Mouse (Mus musculus): ENCODE measurements around the gene Aip.
A peak's percentile ranks its signal among the peaks of the same experiment; 100 is the strongest.

Aip gene

DNA sequence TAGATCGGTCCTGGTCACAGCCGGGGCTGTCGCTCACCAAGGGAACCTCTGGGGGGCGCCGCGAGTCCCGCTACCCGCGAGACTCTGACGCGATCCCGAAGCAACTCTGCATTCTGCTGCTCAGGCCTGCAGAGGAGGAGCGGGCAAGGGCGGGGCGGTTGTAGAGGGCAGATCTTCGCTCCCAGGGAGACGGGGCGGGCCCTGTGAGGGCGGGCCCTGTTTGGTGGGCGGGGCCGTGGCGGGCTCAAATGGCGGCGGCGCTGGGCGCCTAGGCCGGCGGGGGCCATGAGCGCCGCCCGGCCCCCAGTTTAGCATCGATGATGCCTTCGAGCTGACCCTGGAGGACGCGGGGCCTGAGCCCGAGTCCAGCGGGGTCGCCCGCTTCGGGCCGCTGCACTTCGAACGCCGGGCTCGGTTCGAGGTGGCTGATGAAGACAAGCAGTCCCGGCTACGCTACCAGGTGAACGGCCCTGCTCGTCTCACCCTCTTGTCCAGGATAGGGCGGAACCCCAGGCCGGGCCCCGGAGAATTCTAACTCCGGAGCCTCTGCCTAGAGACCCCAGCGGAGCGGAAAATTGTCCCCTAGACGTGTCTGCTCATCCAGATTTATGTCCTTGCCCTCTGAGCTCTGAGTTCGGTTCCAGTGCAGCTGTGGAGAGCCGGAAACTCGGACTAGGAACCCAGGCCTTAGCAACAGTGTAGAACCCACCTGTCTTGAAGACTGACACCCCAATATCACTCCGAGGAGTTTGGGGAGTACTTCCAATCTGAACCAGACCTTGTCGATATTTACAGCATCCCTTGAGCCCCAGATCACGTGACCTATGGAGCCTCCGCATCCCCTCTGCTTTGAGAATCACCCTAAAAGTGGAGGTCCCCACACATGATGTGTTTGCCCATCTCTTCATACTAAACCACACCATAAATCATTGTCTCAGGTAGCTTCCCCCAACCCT, at the start of gene Aip:
TSS of gene Aip (minus strand) at position 118 of the 956 bp plus-strand sequence.
- peak; percentile 99 for DNase-seq (ENCODE audit: low read depth, low spot score)

DNA sequence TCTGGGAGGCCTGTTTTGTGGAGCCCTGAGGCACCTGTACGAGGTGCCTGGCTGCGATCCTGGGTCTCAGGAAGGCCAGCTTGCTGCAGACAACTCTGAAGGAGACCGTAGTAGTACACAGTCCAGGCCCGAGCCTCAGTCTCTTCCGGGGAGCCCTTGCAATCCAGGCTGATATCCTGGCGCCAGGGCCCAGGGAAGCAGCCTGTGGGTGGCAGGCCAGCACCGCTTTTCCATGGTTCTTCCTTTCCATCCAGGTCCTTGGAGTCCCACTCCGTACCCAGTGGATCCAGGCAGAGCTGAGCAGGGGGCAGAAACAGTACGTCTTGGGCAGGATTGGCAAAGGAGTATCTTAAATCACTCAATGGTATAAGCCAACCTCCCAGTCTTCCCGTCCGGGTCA, 47.3 kb upstream of the Aip start:
- DNase-seq (ENCODE audit: low read depth, low spot score) = no peak

DNA sequence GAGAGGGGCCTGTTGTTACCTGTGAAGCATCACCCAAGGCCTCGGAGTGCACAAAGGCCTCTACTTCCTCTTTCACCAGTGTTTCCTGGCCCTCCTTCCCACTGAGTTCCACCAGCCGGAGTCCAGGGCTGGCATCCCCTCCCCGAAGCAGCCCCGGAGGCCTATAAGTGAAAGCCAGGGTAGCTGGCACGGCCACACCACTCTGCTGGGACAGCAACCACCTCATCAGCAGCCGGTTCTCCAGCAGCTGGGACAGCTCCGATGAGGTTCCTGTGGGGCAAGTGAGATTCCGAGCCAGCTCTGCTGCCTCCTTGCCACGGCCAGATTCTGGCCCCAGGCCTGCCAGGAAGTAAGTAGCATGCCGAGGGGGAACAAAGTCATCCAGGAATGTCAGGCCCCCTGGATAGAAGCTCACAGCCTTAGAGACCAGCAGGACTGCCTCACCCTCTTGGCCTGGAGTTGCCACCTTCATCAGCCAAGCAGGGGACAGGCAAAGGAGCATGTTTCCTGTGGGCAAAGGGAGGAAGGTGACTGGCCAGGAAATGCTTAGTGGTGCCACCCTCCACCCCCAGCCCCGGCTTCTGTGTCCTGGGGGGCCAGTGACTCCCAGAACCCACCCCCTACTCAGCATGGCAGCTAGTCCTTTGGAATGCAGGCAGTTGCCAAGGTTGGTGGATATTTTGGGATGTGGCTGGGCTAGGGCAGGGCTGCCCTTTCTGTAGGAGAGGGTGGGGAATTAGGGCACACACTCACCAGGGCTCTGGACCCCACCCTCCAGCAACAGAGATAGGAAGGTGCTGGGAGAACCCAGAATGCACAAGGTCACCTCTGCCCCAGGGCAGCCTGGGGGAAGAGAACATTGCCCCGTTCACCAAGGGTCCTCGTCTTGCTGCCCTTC, 46.0 kb upstream of the Aip start:
- no peak for DNase-seq (ENCODE audit: low read depth, low spot score)

DNA sequence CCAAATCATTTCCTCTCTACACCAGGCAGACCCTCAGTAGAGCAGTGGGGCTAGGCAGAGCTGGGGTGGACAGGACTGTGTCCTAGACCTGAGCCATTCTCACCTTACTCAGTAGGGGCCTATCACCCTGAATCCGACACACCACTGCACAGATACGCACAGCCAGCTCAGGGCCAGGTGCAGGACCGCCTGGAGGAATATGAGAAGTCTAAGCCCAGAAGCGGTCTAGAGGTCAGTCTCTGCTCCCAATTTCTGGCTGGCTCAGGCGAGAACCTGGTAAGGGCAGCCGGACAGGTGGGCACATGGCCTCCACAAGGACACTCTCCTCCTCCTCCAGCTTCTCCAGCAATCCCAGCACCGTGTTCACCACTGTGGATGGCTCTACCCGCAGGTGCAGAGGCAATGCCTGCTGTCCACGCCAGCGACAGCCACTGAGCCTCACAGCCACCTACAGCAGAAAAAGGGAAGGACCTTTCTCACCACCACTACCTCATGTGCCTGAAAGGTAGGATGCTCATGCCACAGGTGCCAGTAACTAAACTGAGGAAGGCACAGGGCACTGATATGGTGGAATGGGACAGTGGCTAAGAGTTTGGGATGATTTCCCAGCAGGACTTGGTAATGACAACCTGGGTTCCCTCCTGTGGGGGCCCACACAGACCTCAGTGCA, 45.2 kb upstream of the Aip start:
- no peak for DNase-seq (ENCODE audit: low read depth, low spot score)

DNA sequence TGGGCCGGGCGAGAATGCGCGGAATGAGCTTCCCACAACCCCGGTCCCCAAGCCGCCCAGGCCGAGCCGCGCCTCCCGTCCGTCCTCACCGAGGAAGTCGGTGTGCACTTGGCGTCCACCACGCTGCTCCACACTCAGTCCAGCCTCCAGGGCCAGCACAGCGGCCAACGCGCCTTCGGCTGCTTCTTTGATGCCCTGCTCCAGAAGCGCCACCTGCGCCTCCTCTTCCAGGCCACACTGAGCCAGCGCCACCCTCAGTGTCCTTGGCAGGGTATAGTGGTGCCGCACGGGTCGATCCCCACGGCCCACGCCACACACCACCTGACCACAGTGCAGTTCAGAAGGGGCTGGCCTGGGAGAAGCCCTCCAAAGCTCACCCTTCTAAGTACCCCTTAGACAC, 44.2 kb upstream of the Aip start:
- peak; percentile 66 for DNase-seq (ENCODE audit: low read depth, low spot score)

DNA sequence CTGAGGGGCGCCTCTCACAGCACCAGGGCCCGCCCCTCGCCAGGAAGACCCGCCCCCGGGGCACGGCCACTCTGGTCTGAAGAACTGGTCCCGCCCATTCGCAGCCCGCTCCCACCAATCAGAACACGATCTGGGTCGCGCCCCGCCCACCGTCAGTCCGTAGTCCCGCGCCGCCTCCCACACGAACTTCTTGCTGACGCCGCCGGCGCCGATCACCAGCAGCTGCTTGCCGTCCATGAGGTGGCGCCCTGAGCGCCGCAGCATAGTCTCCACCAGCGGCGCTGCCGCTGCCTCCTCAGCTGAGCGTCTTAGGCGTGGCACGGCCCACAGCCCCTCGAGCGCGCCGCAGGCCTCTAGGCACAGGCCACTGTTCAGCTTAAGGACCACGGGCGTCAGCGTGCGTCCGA, 43.7 kb upstream of the Aip start:
- DNase-seq (ENCODE audit: low read depth, low spot score) = peak; percentile 99

DNA sequence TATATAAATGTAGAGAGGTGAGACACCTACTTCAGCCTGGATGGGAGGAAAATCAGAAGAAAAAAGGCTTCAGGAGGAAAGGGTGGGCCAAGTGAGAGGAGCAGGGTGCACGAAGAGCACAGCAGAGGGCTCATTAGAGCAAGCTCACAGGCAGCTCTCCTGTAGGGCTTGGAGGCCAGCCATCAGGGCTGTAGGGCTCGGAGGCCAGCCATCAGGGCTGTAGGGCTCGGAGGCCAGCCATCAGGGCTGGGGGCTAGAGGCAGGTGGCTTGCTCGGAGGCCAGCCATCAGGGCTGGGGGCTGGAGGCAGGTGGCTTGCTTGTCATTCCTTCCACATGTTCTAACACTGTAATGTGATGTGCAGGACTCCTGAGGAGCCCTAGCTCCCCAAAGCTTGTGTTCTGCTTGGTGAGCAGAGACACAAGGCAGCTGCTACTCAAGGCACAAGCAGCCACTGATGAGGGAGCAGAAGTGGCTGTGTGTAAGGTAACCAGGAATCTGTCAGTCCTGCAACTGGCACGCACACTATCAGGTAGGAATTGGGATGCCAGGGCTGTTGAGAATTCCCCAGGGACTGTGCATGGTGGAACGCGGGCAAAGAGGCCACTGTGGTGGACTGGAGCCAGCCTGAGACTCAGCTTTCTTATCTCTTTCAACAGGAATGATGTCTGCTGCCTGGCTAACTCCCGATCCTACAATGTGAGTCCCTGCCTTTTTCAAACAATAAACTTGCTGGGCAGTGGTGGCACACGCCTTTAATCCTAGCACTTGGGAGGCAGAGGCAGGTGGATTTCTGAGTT, 41.2 kb upstream of the Aip start:
- DNase-seq (ENCODE audit: low read depth, low spot score) = no peak

DNA sequence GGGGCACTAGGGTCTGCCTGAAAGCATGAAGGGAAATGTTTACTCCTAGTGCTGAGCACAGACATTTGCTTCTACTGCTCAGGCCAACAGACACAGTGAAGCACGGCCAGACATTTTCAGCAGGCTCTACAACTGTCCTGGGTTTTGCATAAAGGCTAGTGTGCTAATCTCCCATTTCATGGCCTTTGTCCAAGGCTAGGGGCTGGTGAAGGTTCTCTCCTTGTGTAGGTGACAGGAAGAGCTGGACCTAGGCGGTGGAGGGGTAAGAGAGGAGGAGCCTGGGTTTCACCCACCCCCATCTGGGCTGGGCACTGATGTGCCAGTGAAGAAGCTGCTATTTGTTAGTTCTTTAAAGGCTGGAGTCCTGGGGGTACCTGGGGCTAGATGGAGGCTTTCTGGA, 39.1 kb upstream of the Aip start:
- DNase-seq (ENCODE audit: low read depth, low spot score) = no peak

DNA sequence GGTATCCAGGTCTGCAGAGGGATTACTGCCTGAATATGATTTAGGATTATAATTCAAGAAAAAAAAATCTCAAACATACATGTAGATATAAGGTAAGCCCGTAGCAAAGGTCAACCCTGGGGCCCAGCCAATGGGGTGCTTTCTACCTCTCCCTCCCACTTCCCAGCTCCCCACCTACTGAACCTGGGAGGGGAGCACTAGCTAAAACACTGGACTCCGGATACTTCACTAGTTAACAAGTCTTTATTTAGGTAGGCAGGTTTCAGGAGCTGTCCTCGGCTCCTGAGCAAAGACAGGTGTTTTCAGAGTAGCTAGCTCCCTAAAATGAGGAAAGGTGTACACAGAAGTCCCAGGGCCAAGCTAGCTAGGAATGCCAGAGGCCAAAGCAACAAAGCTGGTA, 38.4 kb upstream of the Aip start:
- DNase-seq (ENCODE audit: low read depth, low spot score) = no peak

DNA sequence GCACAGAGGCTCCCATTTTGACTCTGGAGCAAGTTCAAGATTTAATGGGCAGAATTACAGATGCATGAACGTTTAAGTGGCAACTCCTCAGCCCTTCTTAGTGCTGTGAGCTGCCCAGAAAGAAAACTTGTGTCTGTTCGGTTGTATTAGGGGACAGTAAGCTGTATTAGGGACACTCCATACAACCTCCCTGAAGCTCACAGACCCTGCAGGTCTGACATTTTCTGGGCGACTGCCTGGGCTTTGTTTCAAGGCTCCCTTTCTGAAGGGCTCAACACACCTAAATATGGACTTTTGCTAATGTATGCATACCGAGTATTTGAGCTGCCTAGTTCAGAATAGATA, 37.9 kb upstream of the Aip start:
- no peak for DNase-seq (ENCODE audit: low read depth, low spot score)

DNA sequence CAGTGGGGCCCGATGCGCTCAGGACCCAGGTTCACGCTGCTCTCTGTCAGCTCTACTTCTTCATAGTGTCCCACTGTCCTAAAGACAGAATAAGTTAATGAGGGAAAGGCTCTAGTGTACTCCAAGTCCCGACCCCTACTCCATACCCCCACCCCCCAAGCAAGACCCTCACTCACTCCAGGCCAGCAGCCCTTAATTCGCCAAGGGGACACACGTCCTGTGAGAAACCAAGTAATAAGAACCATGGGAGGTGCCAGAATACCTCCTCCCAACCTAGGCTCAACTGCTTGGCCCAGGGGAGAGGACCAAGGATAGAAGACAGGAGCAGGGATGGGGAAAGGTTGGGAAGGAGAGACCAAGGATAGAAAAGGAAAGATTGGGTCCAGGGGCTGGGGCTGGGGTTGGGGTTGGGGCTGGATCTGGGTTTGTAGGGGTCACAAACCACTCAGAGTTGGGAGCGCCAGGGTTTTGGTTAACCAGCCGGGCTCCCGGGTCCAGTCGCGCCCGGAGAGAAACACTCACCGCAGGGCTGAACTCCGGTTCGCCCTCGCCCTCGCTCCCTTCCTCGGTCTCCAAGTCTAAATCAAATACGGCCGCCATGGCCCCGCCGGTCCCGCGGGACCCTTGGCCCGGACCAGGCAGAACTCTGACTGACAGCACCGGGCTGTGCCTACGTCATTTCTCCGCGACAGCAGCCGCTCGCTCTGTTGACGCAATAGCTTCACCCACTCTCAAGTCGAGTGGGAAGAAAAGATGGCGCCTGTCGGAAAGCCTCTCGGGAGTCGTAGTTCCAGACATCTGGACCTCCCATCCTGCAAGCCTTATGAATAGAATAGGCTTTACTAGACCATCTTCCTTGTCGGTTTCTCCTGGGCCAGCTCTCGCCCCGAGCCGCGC, 37.2 kb upstream of the Aip start, which contains the start of gene Rps6kb2:
TSS of gene Rps6kb2 (minus strand) at position 709 of the 897 bp plus-strand sequence.
- peak; percentile 99 for DNase-seq (ENCODE audit: low read depth, low spot score)

DNA sequence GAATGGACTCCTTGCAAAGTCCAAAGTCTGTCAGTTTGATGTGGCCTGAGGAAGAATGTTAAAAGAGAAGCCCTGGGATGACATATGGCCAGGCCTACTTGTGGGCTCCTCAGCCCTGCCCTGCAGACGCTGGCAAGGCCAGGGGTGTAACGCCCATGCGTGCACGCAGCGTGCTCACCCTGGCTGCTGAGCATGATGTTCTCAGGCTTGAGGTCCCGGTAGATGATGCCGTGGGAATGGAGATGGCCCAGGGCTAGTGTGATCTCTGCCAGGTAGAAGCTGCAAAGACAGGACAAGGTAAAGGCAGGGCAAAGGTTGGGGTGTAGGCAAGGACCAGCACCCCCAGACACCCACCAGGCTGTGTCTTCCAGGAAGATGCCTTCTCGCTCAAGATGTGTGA, 33.4 kb upstream of the Aip start:
- DNase-seq (ENCODE audit: low read depth, low spot score) = no peak

DNA sequence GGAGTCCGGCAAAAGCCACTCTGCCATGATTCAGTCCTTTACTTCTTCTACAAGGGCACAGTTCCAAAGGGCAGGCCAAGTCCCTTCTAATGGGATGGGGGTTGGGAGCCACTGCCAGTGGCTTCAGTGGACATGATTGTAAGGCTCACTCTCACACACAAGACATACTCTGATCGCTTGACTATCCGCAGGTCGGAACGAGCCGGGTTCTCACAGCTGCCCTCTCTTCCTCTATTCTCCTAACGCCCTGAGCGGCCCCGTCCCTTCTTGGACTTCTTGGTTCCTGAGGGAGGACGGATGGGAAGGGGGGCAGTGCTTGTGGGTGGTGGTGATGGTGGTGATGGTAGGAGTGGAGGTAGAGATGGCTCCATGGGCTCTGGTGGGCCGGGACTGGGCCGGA, 31.1 kb upstream of the Aip start:
- no peak for DNase-seq (ENCODE audit: low read depth, low spot score)

DNA sequence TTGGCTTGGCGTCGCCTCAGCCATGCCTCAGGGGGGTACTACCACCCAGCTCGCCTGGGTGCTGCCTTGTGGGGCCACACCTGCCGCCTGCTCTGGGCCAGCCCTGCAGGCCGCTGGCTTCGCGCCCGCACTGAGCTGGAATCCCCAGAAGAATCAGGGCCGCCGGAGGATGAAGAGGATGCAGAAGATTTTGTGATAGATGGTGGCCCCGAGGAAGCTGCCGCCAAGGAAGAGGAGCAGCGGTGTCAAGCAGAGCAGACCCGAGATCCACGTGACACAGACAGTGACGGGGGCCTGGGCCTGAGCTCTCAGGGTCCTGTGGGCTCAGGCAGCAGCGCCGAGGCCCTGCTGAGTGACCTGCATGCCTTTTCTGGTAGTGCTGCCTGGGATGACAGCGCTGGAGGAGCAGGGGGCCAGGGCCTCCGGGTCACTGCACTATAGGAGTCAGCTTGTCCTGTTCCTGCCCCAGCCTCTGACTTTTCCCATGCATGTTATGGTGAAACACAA, 30.5 kb upstream of the Aip start:
- no peak for DNase-seq (ENCODE audit: low read depth, low spot score)

DNA sequence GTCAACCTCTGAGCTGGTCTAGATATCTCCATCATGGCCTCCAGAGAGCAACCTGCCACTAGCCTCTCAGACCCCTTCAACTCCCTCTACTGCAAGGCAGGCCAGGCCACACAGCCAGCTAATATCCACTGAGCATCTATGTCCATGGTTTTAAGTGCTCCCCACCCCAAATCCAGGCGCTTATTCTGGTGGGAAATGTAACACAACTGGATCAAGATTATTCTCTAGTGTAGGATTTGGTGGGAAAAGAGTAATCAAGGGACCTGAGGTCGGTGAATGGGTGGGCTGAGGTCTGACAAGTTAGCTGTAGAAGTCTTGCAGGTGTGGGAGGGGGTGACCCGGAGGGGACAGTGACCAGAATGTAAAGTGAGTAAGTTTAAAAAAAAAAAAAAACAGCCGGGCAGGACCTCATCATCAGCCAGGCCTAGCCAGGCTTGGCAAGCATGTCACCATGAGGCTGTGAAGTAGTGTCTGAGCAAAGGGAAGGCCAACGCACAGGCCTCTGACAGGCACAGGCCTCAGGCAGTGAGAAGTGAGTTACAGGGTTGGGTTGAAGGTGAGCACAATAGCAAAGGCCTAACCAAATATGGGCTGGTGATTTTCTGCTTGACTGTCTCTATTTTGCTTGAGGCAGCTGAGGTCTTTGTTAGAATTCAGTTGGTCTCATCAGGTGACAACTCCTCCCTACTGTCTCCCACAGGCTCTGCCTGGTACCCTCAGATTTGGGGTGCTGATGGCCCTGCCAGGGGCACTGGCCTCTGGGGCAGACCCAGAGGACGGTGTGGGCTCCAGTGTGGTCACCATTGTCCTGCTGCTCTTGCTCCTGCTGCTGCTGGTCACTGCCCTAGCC, 29.8 kb upstream of the Aip start:
- DNase-seq (ENCODE audit: low read depth, low spot score) = no peak

DNA sequence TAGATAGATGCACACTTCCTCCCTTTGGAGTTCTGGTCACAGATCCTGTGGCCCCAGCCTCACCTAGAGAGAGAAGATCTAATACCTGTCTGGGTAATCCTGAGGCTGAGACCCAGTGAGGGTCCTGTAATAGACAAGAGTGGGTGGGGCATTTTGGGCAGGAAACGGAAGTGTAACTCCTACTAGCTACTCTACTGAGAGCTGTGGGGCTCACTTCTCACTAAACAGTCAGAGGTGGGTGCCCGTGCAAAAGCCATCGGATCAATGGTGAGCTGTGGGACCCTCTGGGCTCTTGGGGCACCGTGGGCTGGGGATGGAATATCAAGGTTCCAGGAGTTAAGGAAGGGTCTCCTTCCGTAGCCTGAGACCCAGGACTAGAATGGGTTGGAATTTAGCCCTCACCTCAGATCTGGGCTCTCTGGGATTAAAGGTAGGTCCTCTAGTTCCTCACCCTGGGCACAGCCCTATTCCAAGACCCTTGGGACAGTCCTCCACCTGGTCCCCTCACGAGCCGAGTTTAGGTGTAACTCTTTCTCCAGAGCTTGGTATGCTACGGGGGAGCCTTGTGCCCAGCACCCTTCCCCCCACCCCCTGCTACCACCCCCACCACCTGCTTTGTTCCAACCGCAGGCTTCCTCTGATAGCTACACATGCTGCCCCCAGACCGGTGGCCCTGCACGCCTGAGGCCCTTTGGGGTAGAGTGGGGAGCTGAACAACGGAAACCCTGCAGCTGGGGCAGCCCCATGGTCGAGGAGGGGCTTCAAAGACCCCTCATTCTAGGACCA, 29.0 kb upstream of the Aip start:
- DNase-seq (ENCODE audit: low read depth, low spot score) = no peak

DNA sequence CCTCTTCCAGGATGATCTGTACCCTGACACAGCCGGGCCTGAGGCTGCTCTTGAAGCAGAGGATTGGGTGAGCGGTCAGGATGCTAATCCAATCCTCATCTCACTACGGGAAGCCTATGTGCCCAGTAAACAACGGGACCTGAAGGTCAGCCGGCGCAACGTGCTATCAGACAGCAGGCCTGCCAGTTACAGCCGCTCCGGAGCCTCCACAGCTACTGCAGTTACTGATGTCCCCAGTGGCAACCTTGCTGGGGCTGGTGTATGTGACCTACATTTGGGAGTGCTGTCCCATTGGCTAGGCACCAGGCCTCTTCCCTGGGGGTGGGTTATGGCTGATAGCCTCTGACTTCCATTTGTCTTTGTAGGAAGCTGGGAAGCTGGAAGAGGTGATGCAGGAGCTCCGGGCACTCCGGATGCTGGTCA, 27.6 kb upstream of the Aip start, which contains the start of gene Ptprcap:
TSS of gene Ptprcap (plus strand) at position 373 of the 423 bp plus-strand sequence.
- DNase-seq (ENCODE audit: low read depth, low spot score) = peak; percentile 89
